Mouse (Mus musculus): ENCODE measurements around the gene 1110025L11Rik. TPM values are rescaled to one million over a fixed set of nuclear protein-coding genes. Genes with fewer than 3 reads are reported as not detected.

Gene 1110025L11Rik
- not detected for polyA plus RNA-seq (2014; fragmentation: Illumina TruSeq; extraction: RNeasy Lipid Tissue Mini Kit (QIAGEN cat#74804); ENCODE audit: low replicate concordance)

GRCm38 (mm10) chr16:89063902-89064301 is at the start of gene 1110025L11Rik:
Gene 1110025L11Rik (minus strand): TSS chr16:89064002.

GRCm38 (mm10) chr16:89047783-89048182 is 16.0 kb downstream of the 1110025L11Rik start, which contains the start of gene Krtap6-5:
Gene Krtap6-5 (minus strand): TSS chr16:89047883.

GRCm38 (mm10) chr16:89041372-89041771 is 22.4 kb downstream of the 1110025L11Rik start, which contains the start of gene Gm10228:
Gene Gm10228 (minus strand): TSS chr16:89041472.

DNA sequence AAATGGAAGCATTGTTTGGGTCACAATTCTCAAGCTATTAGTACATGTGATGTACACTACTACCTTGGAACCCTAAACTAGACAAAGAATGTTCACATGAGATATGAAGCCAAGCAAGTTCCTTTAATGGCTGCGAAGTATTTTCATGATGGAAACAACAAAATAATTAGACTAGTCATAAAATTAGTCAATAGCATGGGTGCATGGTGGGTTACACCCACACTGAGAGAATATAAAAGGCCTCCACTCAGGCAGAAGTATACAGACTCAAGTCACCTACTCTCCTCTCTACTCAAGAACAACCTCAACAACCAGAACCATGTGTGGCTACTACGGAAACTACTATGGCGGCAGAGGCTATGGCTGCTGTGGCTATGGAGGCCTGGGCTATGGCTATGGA is 32.4 kb downstream of the 1110025L11Rik start, which contains the start of gene Krtap6-1:
TSS of gene Krtap6-1 (plus strand) at position 301 of the 400 bp plus-strand sequence.

GRCm38 (mm10) chr16:89014984-89015383 is 48.8 kb downstream of the 1110025L11Rik start, which contains the start of gene Gm10229:
Gene Gm10229 (plus strand): TSS chr16:89015284.

Other genes with a start within 250 kb of the 1110025L11Rik start
- not detected for gene Krtap15, start 243.8 kb downstream of the 1110025L11Rik start, polyA plus RNA-seq (2014; fragmentation: Illumina TruSeq; extraction: RNeasy Lipid Tissue Mini Kit (QIAGEN cat#74804); ENCODE audit: low replicate concordance)
- not detected for gene Krtap14, start 237.9 kb downstream of the 1110025L11Rik start, polyA plus RNA-seq (2014; fragmentation: Illumina TruSeq; extraction: RNeasy Lipid Tissue Mini Kit (QIAGEN cat#74804); ENCODE audit: low replicate concordance)
- not detected for gene Krtap19-1, start 194.6 kb downstream of the 1110025L11Rik start, polyA plus RNA-seq (2014; fragmentation: Illumina TruSeq; extraction: RNeasy Lipid Tissue Mini Kit (QIAGEN cat#74804); ENCODE audit: low replicate concordance)
- gene Krtap19-2, start 189.7 kb downstream of the 1110025L11Rik start, polyA plus RNA-seq (2014; fragmentation: Illumina TruSeq; extraction: RNeasy Lipid Tissue Mini Kit (QIAGEN cat#74804); ENCODE audit: low replicate concordance): not detected
- not detected for gene Krtap19-3, start 186.0 kb downstream of the 1110025L11Rik start, polyA plus RNA-seq (2014; fragmentation: Illumina TruSeq; extraction: RNeasy Lipid Tissue Mini Kit (QIAGEN cat#74804); ENCODE audit: low replicate concordance)
- gene Krtap19-4, start 178.9 kb downstream of the 1110025L11Rik start, polyA plus RNA-seq (2014; fragmentation: Illumina TruSeq; extraction: RNeasy Lipid Tissue Mini Kit (QIAGEN cat#74804); ENCODE audit: low replicate concordance): not detected
- gene Krtap19-5, start 167.5 kb downstream of the 1110025L11Rik start, polyA plus RNA-seq (2014; fragmentation: Illumina TruSeq; extraction: RNeasy Lipid Tissue Mini Kit (QIAGEN cat#74804); ENCODE audit: low replicate concordance): not detected
- gene Krtap19-9b, start 131.7 kb downstream of the 1110025L11Rik start, polyA plus RNA-seq (2014; fragmentation: Illumina TruSeq; extraction: RNeasy Lipid Tissue Mini Kit (QIAGEN cat#74804); ENCODE audit: low replicate concordance): not detected
- gene Krtap16-3, start 101.1 kb downstream of the 1110025L11Rik start, polyA plus RNA-seq (2014; fragmentation: Illumina TruSeq; extraction: RNeasy Lipid Tissue Mini Kit (QIAGEN cat#74804); ENCODE audit: low replicate concordance): not detected
- gene Krtap22-2, start 53.2 kb downstream of the 1110025L11Rik start, polyA plus RNA-seq (2014; fragmentation: Illumina TruSeq; extraction: RNeasy Lipid Tissue Mini Kit (QIAGEN cat#74804); ENCODE audit: low replicate concordance): not detected
- not detected for gene Gm10229, start 48.7 kb downstream of the 1110025L11Rik start, polyA plus RNA-seq (2014; fragmentation: Illumina TruSeq; extraction: RNeasy Lipid Tissue Mini Kit (QIAGEN cat#74804); ENCODE audit: low replicate concordance)
- gene Krtap6-1, start 32.3 kb downstream of the 1110025L11Rik start, polyA plus RNA-seq (2014; fragmentation: Illumina TruSeq; extraction: RNeasy Lipid Tissue Mini Kit (QIAGEN cat#74804); ENCODE audit: low replicate concordance): not detected
- gene Gm10228, start 22.5 kb downstream of the 1110025L11Rik start, polyA plus RNA-seq (2014; fragmentation: Illumina TruSeq; extraction: RNeasy Lipid Tissue Mini Kit (QIAGEN cat#74804); ENCODE audit: low replicate concordance): not detected
- gene Krtap6-5, start 16.1 kb downstream of the 1110025L11Rik start, polyA plus RNA-seq (2014; fragmentation: Illumina TruSeq; extraction: RNeasy Lipid Tissue Mini Kit (QIAGEN cat#74804); ENCODE audit: low replicate concordance): not detected
- not detected for gene Krtap6-3, start 20.0 kb upstream of the 1110025L11Rik start, polyA plus RNA-seq (2014; fragmentation: Illumina TruSeq; extraction: RNeasy Lipid Tissue Mini Kit (QIAGEN cat#74804); ENCODE audit: low replicate concordance)
- not detected for gene Gm6358, start 76.8 kb upstream of the 1110025L11Rik start, polyA plus RNA-seq (2014; fragmentation: Illumina TruSeq; extraction: RNeasy Lipid Tissue Mini Kit (QIAGEN cat#74804); ENCODE audit: low replicate concordance)
- gene Gm10061, start 87.1 kb upstream of the 1110025L11Rik start, polyA plus RNA-seq (2014; fragmentation: Illumina TruSeq; extraction: RNeasy Lipid Tissue Mini Kit (QIAGEN cat#74804); ENCODE audit: low replicate concordance): not detected
- not detected for gene Gm9789, start 94.0 kb upstream of the 1110025L11Rik start, polyA plus RNA-seq (2014; fragmentation: Illumina TruSeq; extraction: RNeasy Lipid Tissue Mini Kit (QIAGEN cat#74804); ENCODE audit: low replicate concordance)
- not detected for gene Gm7735, start 105.5 kb upstream of the 1110025L11Rik start, polyA plus RNA-seq (2014; fragmentation: Illumina TruSeq; extraction: RNeasy Lipid Tissue Mini Kit (QIAGEN cat#74804); ENCODE audit: low replicate concordance)
- gene 1110057P08Rik, start 110.7 kb upstream of the 1110025L11Rik start, polyA plus RNA-seq (2014; fragmentation: Illumina TruSeq; extraction: RNeasy Lipid Tissue Mini Kit (QIAGEN cat#74804); ENCODE audit: low replicate concordance): not detected
- not detected for gene Krtap20-2, start 141.9 kb upstream of the 1110025L11Rik start, polyA plus RNA-seq (2014; fragmentation: Illumina TruSeq; extraction: RNeasy Lipid Tissue Mini Kit (QIAGEN cat#74804); ENCODE audit: low replicate concordance)